Mouse (Mus musculus) stomach, embryonic 14.5 days (tissue): ENCODE measurements around the gene Slc29a1. TPM values are rescaled to one million over a fixed set of nuclear protein-coding genes. Genes with fewer than 3 reads are reported as not detected.

Experiments used
- ATAC-seq: fragments of 200-750 bp; cut with Nextera tagmentation; 2 replicates; pipeline ENCODE4 v1.8.0; 2017; ENCODE audit warnings: low read depth, moderate TSS enrichment; ENCODE audit not compliant: insufficient number of reproducible peaks, insufficient read depth, low FRiP score
- H3K27ac ChIP-seq: fragments of 300-500 bp; sonication (generic); 2 replicates; pipeline ENCODE4 v1.5.1; 2014; ENCODE audit warnings: mild to moderate bottlenecking, low read length, moderate library complexity, mixed read lengths
- H3K27me3 ChIP-seq: fragments of 300-500 bp; sonication (generic); 2 replicates; pipeline ENCODE4 v1.6.1; 2014; ENCODE audit warnings: low read length, control low read depth, mixed read lengths; ENCODE audit not compliant: control insufficient read depth, insufficient read depth
- H3K36me3 ChIP-seq: fragments of 300-500 bp; sonication (generic); 2 replicates; pipeline ENCODE4 v1.6.1; 2014; ENCODE audit warnings: mild to moderate bottlenecking, control low read depth, low read length, moderate library complexity, mixed read lengths; ENCODE audit not compliant: control insufficient read depth, insufficient read depth
- H3K4me1 ChIP-seq: fragments of 300-500 bp; sonication (generic); 2 replicates; pipeline ENCODE4 v1.6.1; 2014; ENCODE audit warnings: low read length, control low read depth, mixed read lengths; ENCODE audit not compliant: control insufficient read depth, insufficient read depth
- H3K4me2 ChIP-seq: fragments of 300-500 bp; sonication (generic); replicated peaks from 2 replicates; pipeline ENCODE4 v1.6.1; 2014; ENCODE audit warnings: low read depth, low read length, control low read depth
- H3K4me3 ChIP-seq: fragments of 300-500 bp; sonication (generic); 2 replicates; pipeline ENCODE4 v1.5.1; 2014; ENCODE audit warnings: low read depth, low read length, control low read depth
- H3K9ac ChIP-seq: fragments of 300-500 bp; sonication (generic); replicated peaks from 2 replicates; pipeline ENCODE4 v1.6.1; 2014; ENCODE audit warnings: low read depth, mild to moderate bottlenecking, control low read depth, low read length, moderate library complexity, mixed read lengths
- H3K9me3 ChIP-seq: fragments of 300-500 bp; sonication (generic); 2 replicates; pipeline ENCODE4 v1.6.1; 2016; ENCODE audit warnings: low read depth, low read length, control low read depth; ENCODE audit not compliant: control insufficient read depth
- WGBS: fragments of 180-500 bp; shearing (Covaris S2); extraction: QIAGEN DNeasy Blood & Tissue Kit; methylation state at CpG from one replicate; pipeline ENCODE4 v1.1.7; 2014; 5-methylcytosine and 5-hydroxymethylcytosine counted together
- polyA plus RNA-seq: library from polyadenylated mRNA; unstranded; fragments of >200 nt; fragmentation: Nextera tagmentation; extraction: Ambion mirVana; gene quantifications from 2 replicates; pipeline ENCODE4 v1.2.1, GENCODE M21; 2014

The Slc29a1 gene
- polyA plus RNA-seq, 1 experiment from 2014 or later: 73.0 TPM

- Histone ChIP-seq H3K9me3 (no peaks in the 10 kb centered on the region), H3K4me1 (no peaks in the 10 kb centered on the region), H3K27ac (no peak overlapping the region), H3K27me3 (peaks cover 40% of the 10 kb centered on the region), H3K9ac (no peak overlapping the region), H3K4me2 (no peak overlapping the region), H3K4me3 (no peak overlapping the region), H3K36me3 (no peaks in the 10 kb centered on the region)
- no peak for ATAC-seq
- WGBS: 33% methylated on average over 1 of the region's 1 CpGs
Measured at GRCm38 (mm10) chr17:45543115-45543514, 56.3 kb downstream of the Slc29a1 start.

- Histone ChIP-seq H3K9me3 (no peaks in the 10 kb centered on the region), H3K4me2 (no peak overlapping the region), H3K36me3 (no peaks in the 10 kb centered on the region), H3K27ac (no peak overlapping the region), H3K27me3 (peaks cover 40% of the 10 kb centered on the region), H3K4me1 (no peaks in the 10 kb centered on the region), H3K4me3 (no peak overlapping the region), H3K9ac (no peak overlapping the region)
- no peak for ATAC-seq
- 58% methylated on average over 2 of the region's 2 CpGs for WGBS
Measured at GRCm38 (mm10) chr17:45542705-45543104, 56.7 kb downstream of the Slc29a1 start.

GRCm38 (mm10) chr17:45542129-45542528, 57.3 kb downstream of the Slc29a1 start:
- WGBS: 31% methylated on average over 6 of the region's 6 CpGs
- Histone ChIP-seq H3K27me3 (peaks cover 39% of the 10 kb centered on the region), H3K4me2 (no peak overlapping the region), H3K27ac (no peak overlapping the region), H3K4me1 (no peaks in the 10 kb centered on the region), H3K4me3 (no peak overlapping the region), H3K36me3 (no peaks in the 10 kb centered on the region), H3K9ac (no peak overlapping the region), H3K9me3 (no peaks in the 10 kb centered on the region)
- ATAC-seq: no peak

GRCm38 (mm10) chr17:45539664-45540063, 59.7 kb downstream of the Slc29a1 start:
- no peaks in the 10 kb centered on the region for H3K36me3 ChIP-seq
- no peak overlapping the region for H3K27ac ChIP-seq
- ATAC-seq: no peak
- H3K9ac ChIP-seq: no peak overlapping the region
- H3K4me2 ChIP-seq: no peak overlapping the region
- no peaks in the 10 kb centered on the region for H3K9me3 ChIP-seq
- H3K4me3 ChIP-seq: no peak overlapping the region
- 77% methylated on average over 21 of the region's 21 CpGs for WGBS
- peaks cover 20% of the 10 kb centered on the region for H3K27me3 ChIP-seq
- H3K4me1 ChIP-seq: no peaks in the 10 kb centered on the region

GRCm38 (mm10) chr17:45538394-45538793, 61.0 kb downstream of the Slc29a1 start:
- ATAC-seq: no peak
- Histone ChIP-seq H3K36me3 (no peaks in the 10 kb centered on the region), H3K9me3 (no peaks in the 10 kb centered on the region), H3K9ac (no peak overlapping the region), H3K27me3 (peaks cover 11% of the 10 kb centered on the region), H3K4me1 (no peaks in the 10 kb centered on the region), H3K27ac (no peak overlapping the region), H3K4me2 (no peak overlapping the region), H3K4me3 (no peak overlapping the region)
- 53% methylated on average over 4 of the region's 4 CpGs for WGBS

GRCm38 (mm10) chr17:45536264-45536663, 63.1 kb downstream of the Slc29a1 start:
- H3K27ac ChIP-seq: no peak overlapping the region
- H3K9me3 ChIP-seq: no peaks in the 10 kb centered on the region
- H3K4me2 ChIP-seq: no peak overlapping the region
- no peak for ATAC-seq
- H3K36me3 ChIP-seq: no peaks in the 10 kb centered on the region
- H3K4me1 ChIP-seq: no peaks in the 10 kb centered on the region
- peaks cover 7% of the 10 kb centered on the region; the same call in 1 of the 2 replicates for H3K27me3 ChIP-seq
- WGBS: 13% methylated on average over 5 of the region's 5 CpGs
- no peak overlapping the region for H3K9ac ChIP-seq
- H3K4me3 ChIP-seq: no peak overlapping the region

Other genes starting within 250 kb of the Slc29a1 start
- gene Cdc5l, start 165.9 kb downstream of the Slc29a1 start, polyA plus RNA-seq: 66.6 and 72.3 TPM in 2 replicates
- gene Spats1, start 124.2 kb downstream of the Slc29a1 start, polyA plus RNA-seq: 0.50 and 0.59 TPM in 2 replicates
- 14.8 and 16.8 TPM in 2 replicates for gene Aars2, start 92.8 kb downstream of the Slc29a1 start, polyA plus RNA-seq
- gene Tcte1, start 76.2 kb downstream of the Slc29a1 start, polyA plus RNA-seq: 0.29 and 0.65 TPM in 2 replicates
- gene Tmem151b, start 49.9 kb downstream of the Slc29a1 start, polyA plus RNA-seq: 1.8 and 2.6 TPM in 2 replicates
- gene Nfkbie, start 43.9 kb downstream of the Slc29a1 start, polyA plus RNA-seq: 3.7 and 4.2 TPM in 2 replicates
- gene Slc35b2, start 35.7 kb downstream of the Slc29a1 start, polyA plus RNA-seq: 117 and 120 TPM in 2 replicates
- gene Hsp90ab1, start 26.3 kb downstream of the Slc29a1 start, polyA plus RNA-seq: 1,573 and 1,607 TPM in 2 replicates
- 0.36 and 0.55 TPM in 2 replicates for gene Mymx, start 2.5 kb upstream of the Slc29a1 start, polyA plus RNA-seq
- not detected in 2 replicates for gene Capn11, start 59.7 kb upstream of the Slc29a1 start, polyA plus RNA-seq
- gene Mrpl14, start 86.7 kb upstream of the Slc29a1 start, polyA plus RNA-seq: 155 and 171 TPM in 2 replicates
- 30.8 and 33.7 TPM in 2 replicates for gene Tmem63b, start 87.3 kb upstream of the Slc29a1 start, polyA plus RNA-seq
- 0.72 TPM in 1 of 2 replicates, not detected in the other for gene 1600014C23Rik, start 134.2 kb upstream of the Slc29a1 start, polyA plus RNA-seq